ENCODE assay signal across 8 mouse cellular contexts in the genomic region with DNA sequence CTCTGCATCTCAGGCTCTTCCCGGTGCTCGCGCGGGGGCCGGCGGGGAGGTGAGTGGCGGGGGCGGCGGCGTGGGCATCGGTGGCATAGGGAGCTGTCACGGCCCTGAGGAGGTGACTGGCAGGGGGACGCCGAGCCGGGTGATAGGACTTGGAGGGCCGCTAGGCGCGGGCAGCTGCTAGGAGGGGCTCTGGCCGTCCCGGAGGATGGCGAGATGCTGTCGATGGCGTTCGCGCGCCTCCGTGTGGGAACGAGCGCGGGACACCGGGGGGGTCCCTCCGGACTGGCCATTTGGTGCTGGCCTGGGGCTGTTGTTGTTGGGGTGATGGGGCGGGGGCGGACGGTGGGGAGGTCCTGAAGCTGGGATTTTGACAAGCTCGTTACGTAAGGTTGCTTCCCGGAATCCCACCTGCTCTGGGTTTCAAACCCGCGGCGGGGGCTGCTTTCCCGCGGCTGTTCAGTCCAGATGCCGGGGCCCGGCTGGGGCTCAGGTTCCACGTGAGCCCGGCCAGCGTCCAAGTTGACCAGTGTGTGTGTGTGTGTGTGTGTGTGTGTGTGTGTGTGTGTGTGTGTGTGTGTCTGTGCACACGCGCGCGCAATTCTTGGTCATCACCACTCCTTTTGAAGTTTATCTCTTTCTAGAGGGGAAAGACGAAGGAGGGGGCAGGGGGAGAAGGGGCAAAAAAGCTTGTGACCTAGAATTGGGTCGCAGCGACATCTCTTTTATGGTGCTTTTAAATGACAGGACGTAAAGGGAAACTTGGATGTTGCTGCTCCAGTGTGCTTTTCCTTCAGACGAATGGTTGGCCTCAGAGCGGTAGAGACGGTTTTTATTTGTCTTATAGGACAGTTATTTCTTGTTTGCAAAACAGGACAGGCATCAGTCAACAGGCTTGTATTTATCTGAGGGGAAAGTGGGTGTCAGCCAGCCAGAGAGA. TPM values are rescaled to one million over a fixed set of nuclear protein-coding genes. Genes with fewer than 3 reads are reported as not detected.
DNase-seq lines count a peak whose midpoint lies in the region; ATAC-seq lines count a peak whose summit lies in the region.

No protein-coding gene starts in this region.

- peak overlapping the region; percentile 69 for H3K9ac ChIP-seq in kidney, embryonic 14.5 days (ENCODE audit: low read depth, low read length)

- peak; percentile 33 for DNase-seq in thymus, postnatal 0 days (ENCODE audit: low spot score)
- no peak for DNase-seq in thymus, postnatal 4 days
- peak; percentile 64 to 65 for DNase-seq in cerebellum, postnatal 36 days
- DNase-seq in gastrocnemius, postnatal 36 days: peak; percentile 21 to 56
- DNase-seq in liver: peak; percentile 81
- peak; percentile 62 for DNase-seq in naive thymus-derived CD4-positive, alpha-beta T cell, adult 2 months (ENCODE audit: low read depth)
- DNase-seq in urinary bladder, adult 2 months (ENCODE audit: low spot score): peak; percentile 36

- peak overlapping the region; percentile 75 for H3K4me2 ChIP-seq in kidney, embryonic 14.5 days (replicated peaks; ENCODE audit: low read depth, low read length)

- H3K27me3 ChIP-seq in kidney, embryonic 14.5 days (ENCODE audit: control insufficient read depth, insufficient read depth, low read length): no peaks in the 10 kb centered on the region

- intact Hi-C loops in gastrocnemius, postnatal 36 days (cut with DNase I): no loop called here

- H3K9me3 ChIP-seq in kidney, embryonic 14.5 days (ENCODE audit: control insufficient read depth, low read length): no peaks in the 10 kb centered on the region

- under 1% methylated on average over 58 of the region's 59 CpGs for WGBS in kidney, embryonic 14.5 days

- ATAC-seq in kidney, embryonic 14.5 days (ENCODE audit: low FRiP score, low TSS enrichment): peak; percentile 76

- no peaks in the 10 kb centered on the region for H3K36me3 ChIP-seq in kidney, embryonic 14.5 days (ENCODE audit: control insufficient read depth, insufficient read depth, low read length)

- no peaks in the 10 kb centered on the region for H3K4me1 ChIP-seq in kidney, embryonic 14.5 days (ENCODE audit: control insufficient read depth, insufficient read depth, low read length)

- H3K27ac ChIP-seq in kidney, embryonic 14.5 days (ENCODE audit: low read depth, low read length): peak overlapping the region; percentile 64; the same call in 1 of the 2 replicates

- H3K4me3 ChIP-seq in kidney, embryonic 14.5 days (ENCODE audit: low read length): peak overlapping the region; percentile 73

RNA-seq across cellular contexts. Expression of a gene that starts 0.7 kb away (rescaled TPM):
- polyA plus RNA-seq in thymus, postnatal 0 days (2015; fragmentation: Nextera tagmentation; extraction: Ambion mirVana): 6.6 and 8.9 TPM in 2 replicates
- total RNA-seq in gastrocnemius, postnatal 36 days (2021): 1 to 10 TPM; 2.6 to 3.5 TPM
- 4.5 and 6.1 TPM in 2 replicates for polyA plus RNA-seq in kidney, embryonic 14.5 days (2014; fragmentation: Nextera tagmentation; extraction: Ambion mirVana)
- 10.5 and 10.8 TPM in 2 replicates for polyA plus RNA-seq in urinary bladder, adult 2 months (2012; rRNA removed)
